Mouse (Mus musculus): ENCODE results near the gene Dek.

- TF ChIP-seq CTCF (IDR thresholded peaks at IDR 0.05) = no peak
- TF ChIP-seq POLR2A (IDR thresholded peaks at IDR 0.05; ENCODE audit: insufficient read depth, low read depth, low read length) = no peak
- no peak for TF ChIP-seq EP300 (IDR thresholded peaks at IDR 0.05; ENCODE audit: insufficient read depth, low read depth, low read length)
Measured at GRCm38 (mm10) chr13:47100587-47100986, 5.4 kb downstream of the Dek start.

Data from heart, adult 2 months (tissue).